Mouse (Mus musculus) intestine, postnatal 0 days (tissue): Measurements from ENCODE around the gene Fndc8. TPM values are rescaled to one million over a fixed set of nuclear protein-coding genes. Genes with fewer than 3 reads are reported as not detected.

Experiments used
- ATAC-seq: fragments of 200-750 bp; cut with Nextera tagmentation; 2 replicates; pipeline ENCODE4 v1.8.0; 2017; ENCODE audit warnings: mild to moderate bottlenecking, moderate TSS enrichment, moderate library complexity
- H3K27ac ChIP-seq: fragments of 300-500 bp; sonication (generic); 2 replicates; pipeline ENCODE4 v1.5.1; 2014; ENCODE audit warnings: mild to moderate bottlenecking, low read depth, low read length, moderate library complexity
- H3K27me3 ChIP-seq: fragments of 300-500 bp; sonication (generic); replicated peaks from 2 replicates; pipeline ENCODE4 v1.6.1; 2014; ENCODE audit warnings: low read length, mixed read lengths; ENCODE audit not compliant: control insufficient read depth, insufficient read depth
- H3K36me3 ChIP-seq: fragments of 300-500 bp; sonication (generic); 2 replicates; pipeline ENCODE4 v1.6.1; 2014; ENCODE audit warnings: mild to moderate bottlenecking, moderate library complexity; ENCODE audit not compliant: control insufficient read depth, insufficient read depth
- H3K4me1 ChIP-seq: fragments of 300-500 bp; sonication (generic); replicated peaks from 2 replicates; pipeline ENCODE4 v1.6.1; 2014; ENCODE audit warnings: antibody characterized with exemption, low read length, mixed read lengths; ENCODE audit not compliant: control insufficient read depth, insufficient read depth
- H3K4me2 ChIP-seq: fragments of 300-500 bp; sonication (generic); replicated peaks from 2 replicates; pipeline ENCODE4 v1.6.1; 2014; ENCODE audit warnings: low read depth, mild to moderate bottlenecking, moderate library complexity
- H3K4me3 ChIP-seq: fragments of 300-500 bp; sonication (generic); 2 replicates; pipeline ENCODE4 v1.5.1; 2014; ENCODE audit warnings: low read depth, low read length
- H3K9ac ChIP-seq: fragments of 300-500 bp; sonication (generic); 2 replicates; pipeline ENCODE4 v1.6.1; 2014; ENCODE audit warnings: mild to moderate bottlenecking, low read depth, low read length
- H3K9me3 ChIP-seq: fragments of 300-500 bp; sonication (generic); 2 replicates; pipeline ENCODE4 v1.6.1; 2016; ENCODE audit warnings: mixed run types; ENCODE audit not compliant: control insufficient read depth
- CTCF ChIP-seq: sonication (generic); IDR thresholded peaks from 2 replicates; pipeline ENCODE4 v1.5.1; 2016; ENCODE audit warnings: low read depth, mild to moderate bottlenecking, control low read depth, antibody characterized with exemption, moderate library complexity
- WGBS: fragments of 180-500 bp; shearing (Covaris S2); extraction: QIAGEN DNeasy Blood & Tissue Kit; methylation state at CpG from one replicate; pipeline ENCODE4 v1.1.7; 2014; 5-methylcytosine and 5-hydroxymethylcytosine counted together
- polyA plus RNA-seq: library from polyadenylated mRNA; unstranded; fragments of >200 nt; fragmentation: Nextera tagmentation; extraction: Ambion mirVana; gene quantifications from 2 replicates; pipeline ENCODE4 v1.2.1, GENCODE M21; 2015

Gene Fndc8
- polyA plus RNA-seq, 1 experiment from 2014 or later = 0.16 TPM

- WGBS = 2% methylated on average over 29 of the region's 29 CpGs
- peaks cover 46% of the 10 kb centered on the region for H3K27me3 ChIP-seq
- H3K4me3 ChIP-seq = peak overlapping the region; percentile 47
- H3K36me3 ChIP-seq = no peaks in the 10 kb centered on the region
- ATAC-seq = no peak
- peak overlapping the region; percentile 91 for H3K4me2 ChIP-seq
- no peak for TF ChIP-seq CTCF
- H3K9me3 ChIP-seq = no peaks in the 10 kb centered on the region
- no peak overlapping the region for H3K9ac ChIP-seq
- no peaks in the 10 kb centered on the region for H3K4me1 ChIP-seq
- H3K27ac ChIP-seq = no peak overlapping the region
Observed at GRCm38 (mm10) chr11:82933186-82933585, 41.3 kb downstream of the Fndc8 start.

GRCm38 (mm10) chr11:82943336-82943735 is 51.4 kb downstream of the Fndc8 start:
- Histone ChIP-seq H3K27me3 (no peaks in the 10 kb centered on the region), H3K9me3 (no peaks in the 10 kb centered on the region), H3K4me1 (no peaks in the 10 kb centered on the region), H3K36me3 (no peaks in the 10 kb centered on the region), H3K9ac (no peak overlapping the region), H3K4me3 (no peak overlapping the region), H3K4me2 (no peak overlapping the region), H3K27ac (no peak overlapping the region)
- 57% methylated on average over 6 of the region's 6 CpGs for WGBS
- no peak for ATAC-seq
- no peak for TF ChIP-seq CTCF

- 53% methylated on average over 2 of the region's 2 CpGs for WGBS
- no peak for TF ChIP-seq CTCF
- no peak for ATAC-seq
Observed at GRCm38 (mm10) chr11:82945636-82946035, 53.7 kb downstream of the Fndc8 start.

GRCm38 (mm10) chr11:82947457-82947856 is 55.5 kb downstream of the Fndc8 start:
- H3K4me1 ChIP-seq = no peaks in the 10 kb centered on the region
- H3K36me3 ChIP-seq = no peaks in the 10 kb centered on the region
- no peak overlapping the region for H3K4me2 ChIP-seq
- no peak overlapping the region for H3K9ac ChIP-seq
- whole genome bisulfite sequencing = 50% methylated on average over 4 of the region's 4 CpGs
- no peak for TF ChIP-seq CTCF
- H3K4me3 ChIP-seq = no peak overlapping the region
- H3K27me3 ChIP-seq = peaks cover 19% of the 10 kb centered on the region
- no peak for ATAC-seq
- H3K27ac ChIP-seq = no peak overlapping the region
- H3K9me3 ChIP-seq = no peaks in the 10 kb centered on the region

More at GRCm38 (mm10) chr11:82945636-82946035, 53.7 kb downstream of the Fndc8 start:
- no peak overlapping the region for H3K4me3 ChIP-seq
- no peak overlapping the region for H3K4me2 ChIP-seq
- H3K27ac ChIP-seq = no peak overlapping the region
- H3K9ac ChIP-seq = no peak overlapping the region
- H3K27me3 ChIP-seq = peaks cover 3% of the 10 kb centered on the region; the same call in 1 of the 2 replicates
- H3K9me3 ChIP-seq = no peaks in the 10 kb centered on the region
- H3K4me1 ChIP-seq = no peaks in the 10 kb centered on the region
- no peaks in the 10 kb centered on the region for H3K36me3 ChIP-seq

- 79% methylated on average over 9 of the region's 9 CpGs for WGBS
- Histone ChIP-seq H3K9ac (no peak overlapping the region), H3K27me3 (peaks cover 27% of the 10 kb centered on the region), H3K4me3 (no peak overlapping the region), H3K4me2 (no peak overlapping the region), H3K4me1 (no peaks in the 10 kb centered on the region), H3K9me3 (no peaks in the 10 kb centered on the region), H3K27ac (no peak overlapping the region), H3K36me3 (no peaks in the 10 kb centered on the region)
- no peak for ATAC-seq
- TF ChIP-seq CTCF = no peak
Observed at GRCm38 (mm10) chr11:82949036-82949435, 57.1 kb downstream of the Fndc8 start.

Other genes with a start within 250 kb of the Fndc8 start
- 0.27 and 0.29 TPM in 2 replicates for gene Cct6b, start 127.8 kb upstream of the Fndc8 start, polyA plus RNA-seq
- gene Zfp830, start 127.8 kb upstream of the Fndc8 start, polyA plus RNA-seq = 19.5 and 21.1 TPM in 2 replicates
- 8.4 and 9.2 TPM in 2 replicates for gene Lig3, start 111.0 kb upstream of the Fndc8 start, polyA plus RNA-seq
- gene Rffl, start 20.9 kb upstream of the Fndc8 start, polyA plus RNA-seq = 9.7 and 9.8 TPM in 2 replicates
- gene Rad51d, start 1.5 kb upstream of the Fndc8 start, polyA plus RNA-seq = 9.1 and 9.7 TPM in 2 replicates
- 8.0 and 10.2 TPM in 2 replicates for gene Nle1, start 16.3 kb downstream of the Fndc8 start, polyA plus RNA-seq
- gene Unc45b, start 18.4 kb downstream of the Fndc8 start, polyA plus RNA-seq = 1.6 and 1.9 TPM in 2 replicates
- 3.7 and 3.9 TPM in 2 replicates for gene Slfn5, start 59.2 kb downstream of the Fndc8 start, polyA plus RNA-seq
- gene Slfn9, start 99.7 kb downstream of the Fndc8 start, polyA plus RNA-seq = 5.0 and 5.6 TPM in 2 replicates
- 0.25 and 0.30 TPM in 2 replicates for gene Slfn8, start 128.7 kb downstream of the Fndc8 start, polyA plus RNA-seq
- 21.0 and 21.5 TPM in 2 replicates for gene Slfn2, start 173.0 kb downstream of the Fndc8 start, polyA plus RNA-seq
- gene Slfn1, start 224.7 kb downstream of the Fndc8 start, polyA plus RNA-seq = 0.51 and 0.53 TPM in 2 replicates